Mouse (Mus musculus) forebrain, embryonic 13.5 days (tissue): ENCODE data around the gene 2310046K23Rik. TPM values are rescaled to one million over a fixed set of nuclear protein-coding genes. Genes with fewer than 3 reads are reported as not detected.

Source experiments
- ATAC-seq: fragments of 200-750 bp; cut with Nextera tagmentation; 2 replicates; pipeline ENCODE4 v1.8.0; 2017
- H3K27ac ChIP-seq: fragments of 300-500 bp; sonication (generic); 2 replicates; pipeline ENCODE4 v1.5.1; 2015; ENCODE audit warnings: inconsistent platforms, mild to moderate bottlenecking, moderate library complexity
- H3K27me3 ChIP-seq: fragments of 300-500 bp; sonication (generic); 2 replicates; pipeline ENCODE4 v1.6.1; 2015; ENCODE audit warnings: mild to moderate bottlenecking, inconsistent platforms
- H3K36me3 ChIP-seq: fragments of 300-500 bp; sonication (generic); 2 replicates; pipeline ENCODE4 v1.6.1; 2015; ENCODE audit warnings: mild to moderate bottlenecking, inconsistent platforms; ENCODE audit not compliant: poor library complexity, severe bottlenecking
- H3K4me1 ChIP-seq: fragments of 300-500 bp; sonication (generic); 2 replicates; pipeline ENCODE4 v1.6.1; 2015; ENCODE audit warnings: inconsistent platforms
- H3K4me2 ChIP-seq: fragments of 300-500 bp; sonication (generic); 2 replicates; pipeline ENCODE4 v1.6.1; 2015; ENCODE audit warnings: inconsistent platforms, mild to moderate bottlenecking, moderate library complexity
- H3K4me3 ChIP-seq: fragments of 300-500 bp; sonication (generic); 2 replicates; pipeline ENCODE4 v1.5.1; 2015; ENCODE audit warnings: mild to moderate bottlenecking, inconsistent platforms
- H3K9ac ChIP-seq: fragments of 300-500 bp; sonication (generic); 2 replicates; pipeline ENCODE4 v1.6.1; 2015; ENCODE audit warnings: mild to moderate bottlenecking, inconsistent platforms
- H3K9me3 ChIP-seq: fragments of 300-500 bp; sonication (generic); replicated peaks from 2 replicates; pipeline ENCODE4 v1.6.1; 2016; ENCODE audit warnings: inconsistent platforms
- WGBS: fragments of 180-500 bp; shearing (Covaris S2); methylation state at CpG from one replicate; pipeline ENCODE4 v1.1.7; 2015; 5-methylcytosine and 5-hydroxymethylcytosine counted together
- polyA plus RNA-seq: library from polyadenylated mRNA; unstranded; fragments of >200 nt; fragmentation: Nextera tagmentation; extraction: Ambion mirVana; gene quantifications from 2 replicates; pipeline ENCODE4 v1.2.1, GENCODE M21; 2015

2310046K23Rik gene
- polyA plus RNA-seq, result not detected in 2 replicates

DNA sequence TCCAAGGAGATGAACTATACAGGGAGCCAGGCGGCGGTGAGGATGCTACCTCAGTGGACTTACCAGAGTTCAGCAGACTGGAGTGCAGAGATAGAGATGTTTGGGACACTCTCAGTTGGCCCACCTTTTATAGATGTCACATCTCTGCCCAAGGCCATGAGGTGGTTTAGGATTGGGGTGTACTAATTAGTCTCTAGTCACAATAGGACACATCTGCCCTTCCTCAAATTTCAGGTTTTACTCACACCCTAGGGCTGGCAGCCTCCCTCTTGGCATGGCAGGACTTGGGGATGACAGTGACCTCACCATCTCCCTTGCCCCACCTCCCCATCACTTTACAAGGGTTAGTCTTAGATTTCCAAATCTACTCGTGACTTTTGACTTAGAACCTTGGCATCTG, at the start of gene 2310046K23Rik:
TSS of gene 2310046K23Rik (minus strand) at position 101 of the 400 bp plus-strand sequence.
- H3K9me3 ChIP-seq, result no peaks in the 10 kb centered on the region
- H3K4me1 ChIP-seq, result no peaks in the 10 kb centered on the region
- H3K36me3 ChIP-seq, result no peaks in the 10 kb centered on the region
- no peak within 1 kb of the TSS for H3K27ac ChIP-seq
- WGBS, result 90% methylated on average over 3 of the region's 3 CpGs
- no peak within 1 kb of the TSS for H3K4me2 ChIP-seq
- no peak for ATAC-seq
- no peak within 1 kb of the TSS for H3K4me3 ChIP-seq
- no peak within 1 kb of the TSS for H3K9ac ChIP-seq
- no peaks in the 10 kb centered on the region for H3K27me3 ChIP-seq

DNA sequence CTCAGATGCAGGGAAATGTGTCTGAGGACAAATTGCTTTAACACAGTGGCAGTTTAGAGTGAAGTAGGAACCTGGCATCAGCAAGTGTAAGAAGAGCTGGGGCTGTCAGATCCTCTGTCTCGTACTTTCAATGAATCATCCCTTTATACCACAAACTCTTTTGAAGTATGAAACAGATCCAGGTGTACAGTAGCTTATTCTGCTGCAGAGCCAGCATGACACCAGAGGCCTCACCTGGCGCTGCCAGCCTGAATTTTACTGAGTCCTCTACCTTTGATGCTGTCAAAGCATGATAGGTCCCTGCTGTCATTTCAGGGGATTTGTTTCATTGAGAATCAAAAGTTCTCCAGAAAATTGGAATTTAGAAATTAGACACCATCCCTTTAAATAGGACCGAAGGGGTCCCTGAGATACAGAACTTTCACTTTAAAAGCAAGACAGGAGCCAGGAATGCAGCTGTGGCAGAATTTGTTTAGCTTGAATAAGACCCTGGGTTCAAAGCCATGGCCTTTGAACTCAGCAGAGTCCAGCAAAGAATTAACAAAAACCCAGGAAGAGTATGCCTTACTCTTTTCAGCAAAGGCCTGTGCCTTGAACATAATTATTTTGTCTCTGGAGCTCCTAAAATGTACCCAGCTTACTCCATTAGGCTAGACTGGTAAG, 49.0 kb upstream of the 2310046K23Rik start:
- Histone ChIP-seq H3K9me3 (no peaks in the 10 kb centered on the region), H3K4me2 (no peak overlapping the region), H3K36me3 (no peaks in the 10 kb centered on the region), H3K4me3 (no peak overlapping the region), H3K27me3 (no peaks in the 10 kb centered on the region), H3K27ac (no peak overlapping the region), H3K9ac (no peak overlapping the region), H3K4me1 (no peaks in the 10 kb centered on the region)
- WGBS, result 60% methylated on average over 3 of the region's 3 CpGs
- no peak for ATAC-seq

DNA sequence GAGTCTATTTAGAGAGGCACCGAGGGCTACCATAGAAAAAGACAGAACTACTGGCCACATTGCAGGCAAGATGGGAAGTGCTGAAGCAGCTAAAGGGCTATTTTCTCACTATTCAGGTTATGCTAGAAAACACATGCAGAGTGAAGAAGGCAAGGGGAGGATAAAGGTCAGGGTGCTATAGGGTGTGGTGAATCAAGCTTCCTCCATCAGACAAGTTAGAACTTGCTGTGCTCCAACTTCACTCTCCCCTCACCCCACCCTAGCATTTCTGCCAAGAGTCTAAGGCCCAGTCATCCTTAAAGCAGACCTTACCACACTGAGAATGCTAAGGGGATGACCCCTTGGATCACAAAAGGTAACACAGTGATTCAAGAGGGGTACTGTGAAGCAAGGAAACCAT, 45.2 kb upstream of the 2310046K23Rik start:
- 60% methylated on average over 1 of the region's 1 CpGs for WGBS
- Histone ChIP-seq H3K9ac (no peak overlapping the region), H3K36me3 (no peaks in the 10 kb centered on the region), H3K4me3 (no peak overlapping the region), H3K4me1 (no peaks in the 10 kb centered on the region), H3K27ac (no peak overlapping the region), H3K27me3 (no peaks in the 10 kb centered on the region), H3K9me3 (no peaks in the 10 kb centered on the region), H3K4me2 (no peak overlapping the region)
- no peak for ATAC-seq

DNA sequence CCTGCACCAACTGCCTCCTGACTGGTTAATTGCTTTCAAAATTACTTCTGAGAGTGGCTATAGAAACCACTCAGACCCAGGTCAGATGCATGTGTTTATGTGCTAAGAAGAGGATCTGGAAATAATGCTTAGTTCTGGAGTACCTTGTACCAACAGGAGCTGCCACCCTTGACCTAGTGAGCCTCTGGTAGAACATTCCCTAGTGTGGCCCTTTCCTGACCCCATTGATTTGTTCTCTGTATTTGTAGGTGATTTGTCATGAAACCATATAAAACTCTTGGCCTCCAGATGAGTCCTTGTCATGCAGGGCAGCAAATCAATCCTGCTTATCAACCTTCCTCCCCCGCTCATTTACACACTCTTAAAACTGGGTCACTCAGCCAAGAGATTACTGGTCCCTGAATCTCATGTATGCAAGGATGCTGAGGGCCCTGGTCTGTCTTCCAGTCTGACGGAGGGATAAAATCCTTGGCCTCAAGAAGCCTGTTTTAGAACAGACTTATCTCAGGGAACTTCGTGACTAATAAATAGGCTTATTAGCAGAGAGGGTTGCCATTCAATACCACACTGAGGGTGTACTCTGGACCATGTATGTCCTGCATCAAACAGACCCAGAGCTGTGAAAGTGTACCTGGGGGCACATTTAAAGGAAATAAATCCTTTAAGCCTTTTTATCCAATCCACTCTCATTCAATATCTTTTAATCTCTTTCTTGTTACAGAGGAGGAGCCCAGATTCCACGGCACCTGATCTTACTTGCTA, 44.5 kb upstream of the 2310046K23Rik start:
- 67% methylated on average over 4 of the region's 4 CpGs for WGBS
- Histone ChIP-seq H3K4me3 (no peak overlapping the region), H3K36me3 (no peaks in the 10 kb centered on the region), H3K4me2 (no peak overlapping the region), H3K9ac (no peak overlapping the region), H3K27me3 (no peaks in the 10 kb centered on the region), H3K27ac (no peak overlapping the region), H3K4me1 (no peaks in the 10 kb centered on the region), H3K9me3 (no peaks in the 10 kb centered on the region)
- ATAC-seq, result no peak

DNA sequence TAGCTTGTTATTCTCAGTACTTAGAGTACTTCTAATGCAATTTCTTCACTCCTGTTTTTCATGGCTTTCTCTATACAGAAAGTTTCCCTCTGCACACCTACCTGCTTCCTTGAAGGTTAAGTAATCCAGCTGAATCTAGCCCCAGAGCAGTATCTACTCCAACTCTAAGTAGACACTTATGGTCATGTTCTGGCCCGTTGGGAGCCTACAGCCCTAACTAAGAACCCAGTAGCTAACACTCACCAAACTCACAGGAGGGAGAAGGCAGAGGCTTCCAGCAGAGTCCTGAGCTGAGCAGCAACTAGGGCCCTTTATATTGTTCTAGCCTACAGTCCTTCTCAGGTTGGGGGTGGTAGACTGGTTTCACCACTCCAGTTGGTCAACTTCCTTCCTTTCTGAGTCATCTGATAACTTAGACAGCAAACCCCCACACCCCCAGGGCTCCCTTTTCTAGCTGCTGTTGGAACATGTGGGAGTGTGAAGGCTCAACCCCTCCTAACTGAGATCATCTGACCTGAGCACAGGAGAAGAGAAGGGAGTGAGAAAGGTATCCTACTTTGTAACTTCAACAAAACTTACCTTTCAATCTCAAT, 39.2 kb upstream of the 2310046K23Rik start, which contains the start of gene Ivl:
TSS of gene Ivl (minus strand) at position 287 of the 593 bp plus-strand sequence.
- H3K4me3 ChIP-seq, result no peak within 1 kb of the TSS
- H3K4me1 ChIP-seq, result no peaks in the 10 kb centered on the region
- WGBS, result 86% methylated on average over 1 of the region's 1 CpGs
- H3K27me3 ChIP-seq, result no peaks in the 10 kb centered on the region
- H3K36me3 ChIP-seq, result no peaks in the 10 kb centered on the region
- ATAC-seq, result no peak
- no peaks in the 10 kb centered on the region for H3K9me3 ChIP-seq
- H3K9ac ChIP-seq, result no peak within 1 kb of the TSS
- no peak within 1 kb of the TSS for H3K4me2 ChIP-seq
- H3K27ac ChIP-seq, result no peak within 1 kb of the TSS

DNA sequence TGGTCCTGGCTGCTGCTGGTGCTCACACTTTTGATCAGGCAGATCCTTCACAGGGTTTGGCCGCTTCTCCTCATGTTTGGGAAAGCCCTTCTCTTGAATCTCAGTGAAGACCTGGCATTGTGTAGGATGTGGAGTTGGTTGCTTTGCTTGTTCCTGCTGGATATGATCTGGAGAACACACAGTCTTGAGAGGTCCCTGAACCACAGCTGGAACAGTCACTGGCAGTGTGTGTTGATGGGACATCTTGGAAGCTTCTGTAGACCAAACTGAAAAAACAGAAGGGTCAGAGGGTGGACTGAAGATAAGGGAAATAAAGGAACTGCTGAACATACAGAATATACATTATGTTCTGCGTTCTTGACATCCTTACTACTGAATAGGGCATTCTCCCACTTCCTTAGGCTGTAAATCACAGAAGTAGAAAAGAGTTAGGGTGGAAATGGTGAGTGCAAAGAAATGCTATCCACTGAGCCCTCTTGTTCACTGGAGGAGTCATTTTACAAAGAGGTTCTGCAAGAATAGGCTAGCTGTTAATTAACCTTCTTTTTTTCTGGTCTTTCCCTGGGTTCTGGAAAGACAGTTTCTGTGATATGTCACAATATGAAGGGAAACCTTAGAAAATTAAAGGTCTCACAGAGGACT, 38.3 kb upstream of the 2310046K23Rik start:
- Histone ChIP-seq H3K27ac (no peak overlapping the region), H3K9me3 (no peaks in the 10 kb centered on the region), H3K9ac (no peak overlapping the region), H3K4me3 (no peak overlapping the region), H3K27me3 (no peaks in the 10 kb centered on the region), H3K4me1 (no peaks in the 10 kb centered on the region), H3K36me3 (no peaks in the 10 kb centered on the region), H3K4me2 (no peak overlapping the region)
- WGBS, result 64% methylated on average over 2 of the region's 2 CpGs
- no peak for ATAC-seq

DNA sequence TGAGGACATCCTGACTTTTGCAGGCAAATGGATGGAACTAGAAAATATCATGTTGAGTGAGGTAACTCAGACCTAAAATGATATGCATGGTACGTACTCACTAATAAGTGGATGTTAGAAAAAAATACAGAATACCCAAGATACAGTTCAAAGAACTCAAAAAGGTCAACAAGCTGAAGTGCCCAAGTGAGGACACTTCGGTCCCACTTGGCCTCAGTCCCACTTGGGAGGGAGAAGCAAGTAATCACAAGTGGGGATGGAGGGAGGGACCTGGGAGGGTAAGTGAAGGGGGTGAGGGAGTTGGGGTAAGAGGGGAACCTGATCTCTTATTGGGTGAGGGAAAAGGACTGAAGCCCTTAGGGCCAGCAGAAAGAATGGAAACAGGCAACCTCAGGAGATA, 34.4 kb upstream of the 2310046K23Rik start:
- H3K36me3 ChIP-seq, result no peaks in the 10 kb centered on the region
- 89% methylated on average over 2 of the region's 2 CpGs for WGBS
- ATAC-seq, result no peak
- H3K9ac ChIP-seq, result no peak overlapping the region
- H3K4me1 ChIP-seq, result no peaks in the 10 kb centered on the region
- H3K9me3 ChIP-seq, result no peaks in the 10 kb centered on the region
- H3K27ac ChIP-seq, result no peak overlapping the region
- H3K4me2 ChIP-seq, result no peak overlapping the region
- H3K4me3 ChIP-seq, result no peak overlapping the region
- no peaks in the 10 kb centered on the region for H3K27me3 ChIP-seq

DNA sequence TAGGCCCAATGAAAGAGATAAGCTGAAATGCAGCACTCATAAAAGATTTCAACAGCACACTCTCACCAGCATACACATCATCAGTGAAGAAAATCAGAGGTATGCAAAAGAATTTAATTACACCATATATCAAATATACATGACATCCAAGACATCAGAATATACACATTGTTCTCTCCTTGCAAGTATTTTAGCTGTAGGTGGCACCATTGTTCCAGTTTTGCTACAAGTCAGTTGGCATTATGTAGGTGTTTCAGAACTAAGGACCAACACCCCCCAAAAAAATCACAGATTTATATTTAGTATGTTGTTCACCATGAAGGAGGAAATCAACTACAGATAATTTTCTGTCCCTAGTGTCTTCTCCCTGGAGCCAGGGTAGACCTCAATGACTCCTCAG, 31.1 kb upstream of the 2310046K23Rik start:
- Histone ChIP-seq H3K36me3 (no peaks in the 10 kb centered on the region), H3K27ac (no peak overlapping the region), H3K4me2 (no peak overlapping the region), H3K9ac (no peak overlapping the region), H3K4me1 (no peaks in the 10 kb centered on the region), H3K9me3 (no peaks in the 10 kb centered on the region), H3K27me3 (no peaks in the 10 kb centered on the region), H3K4me3 (no peak overlapping the region)
- ATAC-seq, result no peak

DNA sequence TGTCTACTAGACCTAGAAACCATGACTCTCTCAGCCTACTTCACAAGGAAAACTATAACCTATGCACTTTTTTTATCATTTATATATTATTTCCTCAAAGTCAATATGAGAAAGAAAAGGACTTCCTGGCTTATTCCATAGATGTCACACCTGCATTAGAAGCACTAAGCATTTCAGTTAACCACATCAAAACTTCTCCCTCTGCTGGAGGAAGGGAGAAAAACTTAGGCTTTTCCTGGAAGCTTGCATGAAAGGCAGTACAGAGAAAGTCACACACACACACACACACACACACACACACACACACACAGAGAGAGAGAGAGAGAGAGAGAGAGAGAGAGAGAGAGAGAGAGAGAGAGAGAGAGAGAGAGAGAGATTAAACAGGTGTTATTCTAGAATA, 22.0 kb downstream of the 2310046K23Rik start:
- Histone ChIP-seq H3K27me3 (no peaks in the 10 kb centered on the region), H3K36me3 (no peaks in the 10 kb centered on the region), H3K4me3 (no peak overlapping the region), H3K9me3 (no peaks in the 10 kb centered on the region), H3K4me2 (no peak overlapping the region), H3K27ac (no peak overlapping the region), H3K4me1 (no peaks in the 10 kb centered on the region), H3K9ac (no peak overlapping the region)
- ATAC-seq, result no peak

DNA sequence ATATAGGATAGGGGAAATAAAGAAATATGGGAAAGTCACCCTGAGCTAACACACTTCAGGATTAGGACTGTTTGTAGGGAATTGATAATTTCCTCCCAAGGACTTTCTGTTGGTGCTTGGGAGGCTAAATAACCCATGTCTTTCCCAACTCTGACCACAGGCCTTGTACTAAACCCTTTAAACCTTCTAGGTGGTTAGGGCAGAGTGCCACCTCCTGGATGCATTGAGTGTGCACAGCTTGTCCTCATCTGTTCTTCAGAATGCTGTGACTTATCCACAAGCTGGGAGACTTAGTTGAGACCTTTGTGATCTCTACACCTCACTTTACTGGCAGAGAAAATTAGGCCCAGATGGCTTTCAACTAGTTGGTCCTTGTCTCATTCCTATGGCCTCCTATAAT, 23.5 kb downstream of the 2310046K23Rik start:
- ATAC-seq, result no peak

DNA sequence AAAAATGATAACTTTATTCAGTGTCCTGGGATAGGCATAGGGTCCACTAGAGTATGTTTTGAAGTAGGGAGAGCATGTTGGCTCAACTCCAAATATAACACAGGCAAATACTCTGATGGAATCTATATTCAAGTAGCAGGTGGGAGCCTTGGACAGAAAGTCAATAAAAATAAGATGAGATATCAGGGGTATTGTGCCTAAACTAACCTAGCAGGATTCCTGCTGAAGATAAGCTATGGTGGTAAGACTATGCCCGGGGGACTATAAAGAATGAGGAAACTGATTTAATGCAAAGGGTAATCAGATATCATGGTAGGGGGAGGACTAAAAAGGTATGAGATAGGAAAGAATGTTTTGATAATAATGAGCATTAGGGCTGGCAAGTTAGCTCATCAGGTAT, 26.1 kb downstream of the 2310046K23Rik start:
- Histone ChIP-seq H3K9ac (no peak overlapping the region), H3K4me2 (no peak overlapping the region), H3K9me3 (no peaks in the 10 kb centered on the region), H3K4me3 (no peak overlapping the region), H3K4me1 (no peaks in the 10 kb centered on the region), H3K36me3 (no peaks in the 10 kb centered on the region), H3K27ac (no peak overlapping the region), H3K27me3 (no peaks in the 10 kb centered on the region)
- WGBS, result 90% methylated on average over 1 of the region's 1 CpGs
- no peak for ATAC-seq

More for the DNA sequence above, 23.5 kb downstream of the 2310046K23Rik start:
- no peaks in the 10 kb centered on the region for H3K9me3 ChIP-seq
- H3K4me1 ChIP-seq, result no peaks in the 10 kb centered on the region
- H3K4me3 ChIP-seq, result no peak overlapping the region
- no peak overlapping the region for H3K9ac ChIP-seq
- no peaks in the 10 kb centered on the region for H3K36me3 ChIP-seq
- H3K27ac ChIP-seq, result no peak overlapping the region
- no peaks in the 10 kb centered on the region for H3K27me3 ChIP-seq
- H3K4me2 ChIP-seq, result no peak overlapping the region

DNA sequence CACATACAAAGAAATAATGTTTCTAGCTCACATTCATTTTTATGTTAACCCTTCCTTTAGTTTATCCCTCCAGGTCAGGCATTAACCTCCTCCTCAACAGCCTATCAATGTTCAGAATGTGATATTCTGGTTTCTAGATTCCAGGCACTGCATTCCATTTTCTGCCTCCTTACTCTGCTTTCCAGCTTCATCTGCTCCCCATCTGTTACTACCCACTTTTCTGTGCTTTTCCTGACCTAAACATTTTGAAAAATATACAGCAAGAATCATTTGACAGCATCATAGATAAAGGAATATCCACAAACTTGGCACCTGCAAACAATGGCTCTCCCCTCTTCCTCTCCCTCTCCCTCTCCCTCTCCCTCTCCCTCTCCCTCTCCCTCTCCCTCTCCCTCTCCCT, 30.8 kb downstream of the 2310046K23Rik start:
- H3K36me3 ChIP-seq, result no peaks in the 10 kb centered on the region
- H3K4me3 ChIP-seq, result no peak overlapping the region
- no peak overlapping the region for H3K4me2 ChIP-seq
- no peaks in the 10 kb centered on the region for H3K27me3 ChIP-seq
- no peak for ATAC-seq
- H3K27ac ChIP-seq, result no peak overlapping the region
- no peak overlapping the region for H3K9ac ChIP-seq
- H3K9me3 ChIP-seq, result no peaks in the 10 kb centered on the region
- no peaks in the 10 kb centered on the region for H3K4me1 ChIP-seq
